Mouse (Mus musculus): ENCODE results near the gene Cybb. TPM values are rescaled to one million over a fixed set of nuclear protein-coding genes. Genes with fewer than 3 reads are reported as not detected.

Cybb gene
- polyA plus RNA-seq, 1 experiment from 2014 or later, result 7.6 TPM

GRCm38 (mm10) chrX:9465890-9466289 is 21.7 kb downstream of the Cybb start:
- H3K4me2 ChIP-seq (ENCODE audit: low read depth, low read length), result no peak overlapping the region
- no peak overlapping the region for H3K27ac ChIP-seq (ENCODE audit: low read length)
- no peaks in the 10 kb centered on the region for H3K27me3 ChIP-seq (ENCODE audit: control insufficient read depth, insufficient read depth, low read length)
- H3K4me3 ChIP-seq (replicated peaks; ENCODE audit: low read length), result no peak overlapping the region
- H3K36me3 ChIP-seq (ENCODE audit: control insufficient read depth, insufficient read depth, low read length), result no peaks in the 10 kb centered on the region
- H3K9me3 ChIP-seq (replicated peaks; ENCODE audit: control insufficient read depth, low read length), result no peaks in the 10 kb centered on the region
- 60% methylated on average over 2 of the region's 2 CpGs for WGBS
- H3K9ac ChIP-seq (ENCODE audit: low read length), result no peak overlapping the region
- no peak for ATAC-seq (ENCODE audit: insufficient read depth, low FRiP score)
- no peaks in the 10 kb centered on the region for H3K4me1 ChIP-seq (ENCODE audit: control insufficient read depth, insufficient read depth, low read length)

- Histone ChIP-seq H3K9me3 (replicated peaks; ENCODE audit: control insufficient read depth, low read length) (no peaks in the 10 kb centered on the region), H3K27me3 (ENCODE audit: control insufficient read depth, insufficient read depth, low read length) (no peaks in the 10 kb centered on the region), H3K4me1 (ENCODE audit: control insufficient read depth, insufficient read depth, low read length) (no peaks in the 10 kb centered on the region), H3K36me3 (ENCODE audit: control insufficient read depth, insufficient read depth, low read length) (no peaks in the 10 kb centered on the region), H3K4me2 (ENCODE audit: low read depth, low read length) (no peak overlapping the region), H3K9ac (ENCODE audit: low read length) (no peak overlapping the region), H3K4me3 (replicated peaks; ENCODE audit: low read length) (no peak overlapping the region), H3K27ac (ENCODE audit: low read length) (no peak overlapping the region)
- ATAC-seq (ENCODE audit: insufficient read depth, low FRiP score), result no peak
- WGBS, result 85% methylated on average over 3 of the region's 3 CpGs
Measured at GRCm38 (mm10) chrX:9462671-9463070, 24.9 kb downstream of the Cybb start.

DNA sequence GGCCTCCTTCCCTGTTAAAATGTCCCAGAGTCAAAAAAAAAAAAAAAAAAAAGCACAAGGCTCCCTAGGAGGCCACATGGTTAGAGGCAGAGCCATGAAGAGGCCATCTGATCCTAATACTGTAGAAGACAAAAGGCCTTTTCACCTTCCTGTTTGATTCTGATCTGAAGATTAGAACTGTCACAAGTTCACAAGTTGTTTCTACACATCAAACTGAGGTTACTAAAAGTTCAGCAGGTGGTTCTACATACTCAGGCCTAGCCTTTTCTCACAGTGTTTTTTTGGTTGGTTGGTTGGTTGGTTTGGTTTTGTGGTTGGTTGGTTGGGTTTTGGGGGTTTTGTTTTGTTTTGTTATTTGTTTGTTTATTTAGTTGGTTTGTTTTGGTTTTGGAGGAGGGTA is 26.2 kb downstream of the Cybb start:
- H3K27ac ChIP-seq (ENCODE audit: low read length), result no peak overlapping the region
- no peak for ATAC-seq (ENCODE audit: insufficient read depth, low FRiP score)

DNA sequence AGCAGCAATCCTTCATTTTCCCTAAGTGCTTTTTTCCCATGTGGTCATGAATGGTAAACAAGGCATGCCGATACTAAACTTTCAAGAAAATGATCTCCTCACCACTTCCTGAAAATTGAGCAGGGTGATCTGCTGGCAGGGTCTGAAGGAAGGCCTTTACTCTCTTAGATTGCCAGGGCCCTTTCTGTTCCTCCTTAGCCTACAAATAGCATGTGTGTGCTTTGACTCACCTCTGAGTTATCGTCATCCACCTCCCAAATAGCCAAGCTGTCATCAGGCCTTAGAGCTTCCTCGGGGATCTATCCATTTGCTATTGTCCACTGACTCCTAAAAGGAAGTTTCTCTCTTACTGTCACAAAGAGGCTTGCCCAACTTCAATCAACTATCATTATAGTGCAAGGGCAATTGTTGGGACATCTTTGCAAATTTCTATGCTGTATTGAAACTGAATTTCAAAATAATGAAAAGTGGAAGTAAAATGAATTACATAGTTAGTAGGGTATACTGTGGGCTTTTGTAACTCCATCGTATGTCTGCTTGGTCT is 27.1 kb downstream of the Cybb start:
- H3K36me3 ChIP-seq (ENCODE audit: control insufficient read depth, insufficient read depth, low read length), result no peaks in the 10 kb centered on the region
- 69% methylated on average over 4 of the region's 4 CpGs for WGBS
- no peak for ATAC-seq (ENCODE audit: insufficient read depth, low FRiP score)
- H3K4me2 ChIP-seq (ENCODE audit: low read depth, low read length), result no peak overlapping the region
- no peaks in the 10 kb centered on the region for H3K4me1 ChIP-seq (ENCODE audit: control insufficient read depth, insufficient read depth, low read length)
- no peaks in the 10 kb centered on the region for H3K27me3 ChIP-seq (ENCODE audit: control insufficient read depth, insufficient read depth, low read length)
- no peak overlapping the region for H3K9ac ChIP-seq (ENCODE audit: low read length)
- H3K27ac ChIP-seq (ENCODE audit: low read length), result no peak overlapping the region
- no peaks in the 10 kb centered on the region for H3K9me3 ChIP-seq (replicated peaks; ENCODE audit: control insufficient read depth, low read length)
- no peak overlapping the region for H3K4me3 ChIP-seq (replicated peaks; ENCODE audit: low read length)

More for the DNA sequence above, 26.2 kb downstream of the Cybb start:
- H3K9ac ChIP-seq (ENCODE audit: low read length), result no peak overlapping the region
- no peak overlapping the region for H3K4me3 ChIP-seq (replicated peaks; ENCODE audit: low read length)
- no peak overlapping the region for H3K4me2 ChIP-seq (ENCODE audit: low read depth, low read length)
- no peaks in the 10 kb centered on the region for H3K9me3 ChIP-seq (replicated peaks; ENCODE audit: control insufficient read depth, low read length)
- H3K4me1 ChIP-seq (ENCODE audit: control insufficient read depth, insufficient read depth, low read length), result no peaks in the 10 kb centered on the region
- no peaks in the 10 kb centered on the region for H3K36me3 ChIP-seq (ENCODE audit: control insufficient read depth, insufficient read depth, low read length)
- no peaks in the 10 kb centered on the region for H3K27me3 ChIP-seq (ENCODE audit: control insufficient read depth, insufficient read depth, low read length)

GRCm38 (mm10) chrX:9452375-9452774 is 35.2 kb downstream of the Cybb start:
- Histone ChIP-seq H3K9ac (ENCODE audit: low read length) (no peak overlapping the region), H3K4me2 (ENCODE audit: low read depth, low read length) (no peak overlapping the region), H3K27ac (ENCODE audit: low read length) (no peak overlapping the region), H3K9me3 (replicated peaks; ENCODE audit: control insufficient read depth, low read length) (no peaks in the 10 kb centered on the region), H3K36me3 (ENCODE audit: control insufficient read depth, insufficient read depth, low read length) (no peaks in the 10 kb centered on the region), H3K27me3 (ENCODE audit: control insufficient read depth, insufficient read depth, low read length) (no peaks in the 10 kb centered on the region), H3K4me1 (ENCODE audit: control insufficient read depth, insufficient read depth, low read length) (no peaks in the 10 kb centered on the region), H3K4me3 (replicated peaks; ENCODE audit: low read length) (no peak overlapping the region)
- WGBS, result 83% methylated on average over 5 of the region's 5 CpGs
- ATAC-seq (ENCODE audit: insufficient read depth, low FRiP score), result no peak

DNA sequence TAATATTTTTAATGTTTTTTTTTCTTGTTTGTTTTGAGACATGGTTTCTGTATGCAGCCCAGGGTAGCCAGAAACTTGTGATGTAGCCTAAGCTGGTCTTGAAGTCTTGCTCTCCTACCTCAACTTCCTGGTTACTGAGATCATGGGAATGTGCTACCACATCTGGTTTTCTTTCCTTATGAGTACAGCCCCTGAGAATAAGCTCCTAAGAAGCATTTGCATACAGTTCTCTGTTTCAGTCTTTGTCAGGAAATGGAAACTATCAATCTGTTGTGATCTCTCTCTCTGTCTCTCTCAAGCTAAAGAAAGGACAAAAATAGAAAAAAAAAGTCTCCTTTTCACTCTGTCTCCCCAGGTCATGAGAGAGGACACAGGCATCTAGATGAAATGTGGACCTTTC is 40.3 kb downstream of the Cybb start:
- Histone ChIP-seq H3K9ac (ENCODE audit: low read length) (no peak overlapping the region), H3K4me3 (replicated peaks; ENCODE audit: low read length) (no peak overlapping the region), H3K4me1 (ENCODE audit: control insufficient read depth, insufficient read depth, low read length) (no peaks in the 10 kb centered on the region), H3K9me3 (replicated peaks; ENCODE audit: control insufficient read depth, low read length) (no peaks in the 10 kb centered on the region), H3K4me2 (ENCODE audit: low read depth, low read length) (no peak overlapping the region), H3K36me3 (ENCODE audit: control insufficient read depth, insufficient read depth, low read length) (no peaks in the 10 kb centered on the region), H3K27me3 (ENCODE audit: control insufficient read depth, insufficient read depth, low read length) (no peaks in the 10 kb centered on the region), H3K27ac (ENCODE audit: low read length) (no peak overlapping the region)
- no peak for ATAC-seq (ENCODE audit: insufficient read depth, low FRiP score)

DNA sequence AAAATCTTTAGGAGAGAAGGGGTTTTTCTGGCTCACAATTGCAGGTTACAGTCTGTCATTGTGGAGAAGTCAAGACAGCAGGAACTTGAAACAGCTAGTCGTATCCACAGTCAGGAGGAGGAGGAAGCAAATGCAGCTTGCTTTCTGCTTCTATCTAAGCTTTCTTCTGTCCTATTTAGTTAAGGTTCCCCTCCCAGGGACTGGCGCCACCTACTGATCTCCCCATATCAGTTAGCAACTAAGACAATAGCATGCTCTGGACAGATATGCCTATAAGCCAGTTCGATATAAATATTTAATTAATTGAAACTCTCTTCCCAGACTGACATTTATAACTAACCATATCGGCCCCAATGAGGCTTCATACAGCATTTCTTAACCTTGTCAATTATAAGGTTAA is 46.5 kb downstream of the Cybb start:
- Histone ChIP-seq H3K9me3 (replicated peaks; ENCODE audit: control insufficient read depth, low read length) (no peaks in the 10 kb centered on the region), H3K27me3 (ENCODE audit: control insufficient read depth, insufficient read depth, low read length) (no peaks in the 10 kb centered on the region), H3K9ac (ENCODE audit: low read length) (no peak overlapping the region), H3K4me3 (replicated peaks; ENCODE audit: low read length) (no peak overlapping the region), H3K4me2 (ENCODE audit: low read depth, low read length) (no peak overlapping the region), H3K27ac (ENCODE audit: low read length) (no peak overlapping the region), H3K4me1 (ENCODE audit: control insufficient read depth, insufficient read depth, low read length) (no peaks in the 10 kb centered on the region), H3K36me3 (ENCODE audit: control insufficient read depth, insufficient read depth, low read length) (no peaks in the 10 kb centered on the region)
- WGBS, result 60% methylated on average over 4 of the region's 4 CpGs
- no peak for ATAC-seq (ENCODE audit: insufficient read depth, low FRiP score)

GRCm38 (mm10) chrX:9440556-9440955 is 47.0 kb downstream of the Cybb start:
- Histone ChIP-seq H3K27me3 (ENCODE audit: control insufficient read depth, insufficient read depth, low read length) (no peaks in the 10 kb centered on the region), H3K9ac (ENCODE audit: low read length) (no peak overlapping the region), H3K4me1 (ENCODE audit: control insufficient read depth, insufficient read depth, low read length) (no peaks in the 10 kb centered on the region), H3K27ac (ENCODE audit: low read length) (no peak overlapping the region), H3K4me2 (ENCODE audit: low read depth, low read length) (no peak overlapping the region), H3K36me3 (ENCODE audit: control insufficient read depth, insufficient read depth, low read length) (no peaks in the 10 kb centered on the region), H3K9me3 (replicated peaks; ENCODE audit: control insufficient read depth, low read length) (no peaks in the 10 kb centered on the region), H3K4me3 (replicated peaks; ENCODE audit: low read length) (no peak overlapping the region)
- ATAC-seq (ENCODE audit: insufficient read depth, low FRiP score), result no peak
- 70% methylated on average over 4 of the region's 4 CpGs for WGBS

DNA sequence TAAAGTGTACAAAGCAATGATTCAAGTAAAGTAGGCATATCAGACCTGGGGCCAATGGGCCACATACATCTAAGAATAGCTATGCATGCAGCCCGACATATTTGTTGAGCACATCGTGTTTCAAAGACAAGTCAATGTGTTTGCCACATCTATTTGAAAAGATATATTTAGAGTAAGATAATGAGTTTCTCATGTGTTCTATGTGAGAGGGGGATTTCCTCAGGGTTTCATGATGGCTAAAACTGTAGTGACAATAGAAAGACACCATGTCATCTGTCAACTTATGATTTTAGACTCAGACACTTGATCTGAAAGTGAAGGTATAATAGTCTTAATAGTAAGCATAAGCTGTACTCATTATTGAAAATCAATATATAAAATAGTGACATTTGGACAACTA is 48.3 kb downstream of the Cybb start:
- no peak overlapping the region for H3K4me3 ChIP-seq (replicated peaks; ENCODE audit: low read length)
- H3K27me3 ChIP-seq (ENCODE audit: control insufficient read depth, insufficient read depth, low read length), result no peaks in the 10 kb centered on the region
- no peaks in the 10 kb centered on the region for H3K9me3 ChIP-seq (replicated peaks; ENCODE audit: control insufficient read depth, low read length)
- no peak overlapping the region for H3K9ac ChIP-seq (ENCODE audit: low read length)
- ATAC-seq (ENCODE audit: insufficient read depth, low FRiP score), result no peak
- H3K27ac ChIP-seq (ENCODE audit: low read length), result no peak overlapping the region
- no peaks in the 10 kb centered on the region for H3K4me1 ChIP-seq (ENCODE audit: control insufficient read depth, insufficient read depth, low read length)
- 91% methylated on average over 2 of the region's 2 CpGs for WGBS
- H3K4me2 ChIP-seq (ENCODE audit: low read depth, low read length), result no peak overlapping the region
- H3K36me3 ChIP-seq (ENCODE audit: control insufficient read depth, insufficient read depth, low read length), result no peaks in the 10 kb centered on the region

GRCm38 (mm10) chrX:9413889-9414288 is 73.7 kb downstream of the Cybb start:
- H3K27ac ChIP-seq (ENCODE audit: low read length), result no peak overlapping the region
- ATAC-seq (ENCODE audit: insufficient read depth, low FRiP score), result no peak
- no peak overlapping the region for H3K4me2 ChIP-seq (ENCODE audit: low read depth, low read length)
- no peaks in the 10 kb centered on the region for H3K36me3 ChIP-seq (ENCODE audit: control insufficient read depth, insufficient read depth, low read length)
- no peaks in the 10 kb centered on the region for H3K27me3 ChIP-seq (ENCODE audit: control insufficient read depth, insufficient read depth, low read length)
- 79% methylated on average over 5 of the region's 5 CpGs for WGBS
- H3K9ac ChIP-seq (ENCODE audit: low read length), result no peak overlapping the region
- no peaks in the 10 kb centered on the region for H3K9me3 ChIP-seq (replicated peaks; ENCODE audit: control insufficient read depth, low read length)
- no peaks in the 10 kb centered on the region for H3K4me1 ChIP-seq (ENCODE audit: control insufficient read depth, insufficient read depth, low read length)
- H3K4me3 ChIP-seq (replicated peaks; ENCODE audit: low read length), result no peak overlapping the region

Measured in stomach, embryonic 16.5 days (tissue).